Mouse (Mus musculus) liver, postnatal 0 days (tissue): Measurements from ENCODE around the gene Gtsf1.

Source experiments
- CTCF ChIP-seq: sonication (generic); IDR thresholded peaks from 2 replicates; pipeline ENCODE4 v1.5.1; 2016; ENCODE audit warnings: antibody characterized with exemption, low read depth
- EP300 ChIP-seq: IDR thresholded peaks from 2 replicates; pipeline ENCODE4 v1.6.1; 2016; ENCODE audit warnings: antibody characterized with exemption, low read depth, mild to moderate bottlenecking

GRCm38 (mm10) chr15:103472265-103472664, 42.0 kb upstream of the Gtsf1 start:
- TF ChIP-seq CTCF (no peak), EP300 (no peak)
